Mouse (Mus musculus) limb, embryonic 14.5 days (tissue): ENCODE results near the gene Sepsecs. TPM values are rescaled to one million over a fixed set of nuclear protein-coding genes. Genes with fewer than 3 reads are reported as not detected.

ENCODE experiments used
- ATAC-seq: fragments of 200-750 bp; cut with Nextera tagmentation; 2 replicates; pipeline ENCODE4 v1.8.0; 2017; ENCODE audit warnings: low read depth, moderate number of reproducible peaks, moderate TSS enrichment; ENCODE audit not compliant: low FRiP score
- DNase-seq: peaks from one replicate; pipeline ENCODE4 v3.0.0-alpha.2; 2015; ENCODE audit warnings: low spot score
- H3K27ac ChIP-seq: fragments of 300-500 bp; sonication (generic); replicated peaks from 2 replicates; pipeline ENCODE4 v1.5.1; 2014; ENCODE audit warnings: low read depth, mild to moderate bottlenecking, low read length, moderate library complexity, mixed read lengths
- H3K27me3 ChIP-seq: fragments of 300-500 bp; sonication (generic); 2 replicates; pipeline ENCODE4 v1.6.1; 2014; ENCODE audit warnings: low read length, mixed read lengths; ENCODE audit not compliant: control insufficient read depth, insufficient read depth
- H3K36me3 ChIP-seq: fragments of 300-500 bp; sonication (generic); 2 replicates; pipeline ENCODE4 v1.6.1; 2014; ENCODE audit warnings: mild to moderate bottlenecking, low read length, moderate library complexity, mixed read lengths; ENCODE audit not compliant: control insufficient read depth, insufficient read depth
- H3K4me1 ChIP-seq: fragments of 300-500 bp; sonication (generic); 2 replicates; pipeline ENCODE4 v1.6.1; 2014; ENCODE audit warnings: antibody characterized with exemption, low read length, mixed read lengths; ENCODE audit not compliant: control insufficient read depth, insufficient read depth
- H3K4me2 ChIP-seq: fragments of 300-500 bp; sonication (generic); replicated peaks from 2 replicates; pipeline ENCODE4 v1.6.1; 2014; ENCODE audit warnings: low read depth, mild to moderate bottlenecking, low read length, moderate library complexity; ENCODE audit not compliant: severe bottlenecking
- H3K4me3 ChIP-seq: fragments of 300-500 bp; sonication (generic); replicated peaks from 2 replicates; pipeline ENCODE4 v1.5.1; 2014; ENCODE audit warnings: low read length
- H3K9ac ChIP-seq: fragments of 300-500 bp; sonication (generic); 2 replicates; pipeline ENCODE4 v1.6.1; 2014; ENCODE audit warnings: mild to moderate bottlenecking, low read depth, low read length, moderate library complexity; ENCODE audit not compliant: severe bottlenecking
- H3K9me3 ChIP-seq: fragments of 300-500 bp; sonication (generic); 2 replicates; pipeline ENCODE4 v1.6.1; 2016; ENCODE audit warnings: low read length; ENCODE audit not compliant: control insufficient read depth
- POLR2A ChIP-seq: fragments of 200-500 bp; IDR thresholded peaks from 2 replicates; pipeline ENCODE4 v1.8.0; 2012; ENCODE audit warnings: inconsistent platforms, mild to moderate bottlenecking, moderate library complexity, borderline replicate concordance; ENCODE audit not compliant: insufficient read depth, insufficient read length; ENCODE audit errors: extremely low read depth
- WGBS: fragments of 180-500 bp; shearing (Covaris S2); extraction: QIAGEN DNeasy Blood & Tissue Kit; methylation state at CpG from one replicate; pipeline ENCODE4 v1.1.7; 2014; 5-methylcytosine and 5-hydroxymethylcytosine counted together
- polyA plus RNA-seq, 2 experiments: library from polyadenylated mRNA; depleted of rRNA in 1 of 2; stranded (reverse) in 1 of 2; unstranded in 1 of 2; fragments of >200 nt; fragmentation: Nextera tagmentation in 1 of 2; extraction: Ambion mirVana in 1 of 2; gene quantifications; 2 replicates each; pipeline versions ENCODE4 v1.2.1 to v1.2.3; 2012 to 2014

Sepsecs gene
- polyA plus RNA-seq, 2 experiments, result 8.0 to 9.5 TPM

- Histone ChIP-seq H3K27ac (no peak overlapping the region), H3K4me1 (no peaks in the 10 kb centered on the region), H3K4me2 (no peak overlapping the region), H3K9me3 (no peaks in the 10 kb centered on the region), H3K36me3 (no peaks in the 10 kb centered on the region), H3K27me3 (no peaks in the 10 kb centered on the region), H3K4me3 (no peak overlapping the region), H3K9ac (no peak overlapping the region)
- ATAC-seq (no peak), DNase-seq (no peak)
- no peak for TF ChIP-seq POLR2A
- WGBS, result 63% methylated on average over 3 of the region's 3 CpGs
Observed at GRCm38 (mm10) chr5:52677126-52677525, 7.6 kb upstream of the Sepsecs start.

- ATAC-seq (no peak), DNase-seq (no peak)
- no peak overlapping the region for H3K27ac ChIP-seq
- no peaks in the 10 kb centered on the region for H3K4me1 ChIP-seq
- H3K27me3 ChIP-seq, result no peaks in the 10 kb centered on the region
- no peaks in the 10 kb centered on the region for H3K36me3 ChIP-seq
- no peak overlapping the region for H3K4me3 ChIP-seq
- no peak overlapping the region for H3K4me2 ChIP-seq
- 75% methylated on average over 4 of the region's 4 CpGs for WGBS
- H3K9ac ChIP-seq, result no peak overlapping the region
- no peak for TF ChIP-seq POLR2A
- H3K9me3 ChIP-seq, result no peaks in the 10 kb centered on the region
Observed at GRCm38 (mm10) chr5:52674384-52675069, 5.0 kb upstream of the Sepsecs start.

- H3K9ac ChIP-seq, result no peak overlapping the region
Observed at GRCm38 (mm10) chr5:52673341-52673740, 3.8 kb upstream of the Sepsecs start.

GRCm38 (mm10) chr5:52670745-52671144, 1.2 kb upstream of the Sepsecs start:
- H3K36me3 ChIP-seq, result no peaks in the 10 kb centered on the region
- H3K4me2 ChIP-seq, result no peak overlapping the region
- DNase-seq, result no peak
- no peak overlapping the region for H3K9ac ChIP-seq
- H3K9me3 ChIP-seq, result no peaks in the 10 kb centered on the region
- 0 out of 2 replicates have a peak, but pooled peaks cover 2% of the 10 kb centered on the region for H3K4me1 ChIP-seq
- no peak overlapping the region for H3K27ac ChIP-seq
- ATAC-seq, result no peak
- no peak overlapping the region for H3K4me3 ChIP-seq
- 87% methylated on average over 3 of the region's 3 CpGs for WGBS
- no peaks in the 10 kb centered on the region for H3K27me3 ChIP-seq
- TF ChIP-seq POLR2A, result no peak

More at GRCm38 (mm10) chr5:52673341-52673740, 3.8 kb upstream of the Sepsecs start:
- Histone ChIP-seq H3K27ac (no peak overlapping the region), H3K4me1 (0 out of 2 replicates have a peak, but pooled peaks cover 2% of the 10 kb centered on the region), H3K4me3 (no peak overlapping the region), H3K36me3 (no peaks in the 10 kb centered on the region), H3K9me3 (no peaks in the 10 kb centered on the region), H3K27me3 (no peaks in the 10 kb centered on the region), H3K4me2 (no peak overlapping the region)
- DNase-seq (no peak), ATAC-seq (no peak)
- WGBS, result 47% methylated on average over 9 of the region's 9 CpGs
- TF ChIP-seq POLR2A, result no peak

- Histone ChIP-seq H3K9ac (no peak overlapping the region), H3K4me2 (no peak overlapping the region), H3K27me3 (no peaks in the 10 kb centered on the region), H3K4me1 (0 out of 2 replicates have a peak, but pooled peaks cover 2% of the 10 kb centered on the region), H3K4me3 (no peak overlapping the region), H3K27ac (no peak overlapping the region), H3K9me3 (no peaks in the 10 kb centered on the region), H3K36me3 (peaks cover 5% of the 10 kb centered on the region)
- DNase-seq (no peak), ATAC-seq (no peak)
- WGBS, result 89% methylated on average over 3 of the region's 3 CpGs
- TF ChIP-seq POLR2A, result no peak
Observed at GRCm38 (mm10) chr5:52666766-52667165, 2.7 kb downstream of the Sepsecs start.
